Mouse (Mus musculus) forebrain, embryonic 13.5 days (tissue): ENCODE results near the gene Cldn22. TPM values are rescaled to one million over a fixed set of nuclear protein-coding genes. Genes with fewer than 3 reads are reported as not detected.
"Not testable (repeated sequence)": the region's sequence is repeated elsewhere in the genome, so short reads cannot be mapped to it uniquely, and the experiment has no call there.

Source experiments
- ATAC-seq: fragments of 200-750 bp; cut with Nextera tagmentation; 2 replicates; pipeline ENCODE4 v1.8.0; 2017
- H3K27ac ChIP-seq: fragments of 300-500 bp; sonication (generic); 2 replicates; pipeline ENCODE4 v1.5.1; 2015; ENCODE audit warnings: inconsistent platforms, mild to moderate bottlenecking, moderate library complexity
- H3K27me3 ChIP-seq: fragments of 300-500 bp; sonication (generic); 2 replicates; pipeline ENCODE4 v1.6.1; 2015; ENCODE audit warnings: mild to moderate bottlenecking, inconsistent platforms
- H3K36me3 ChIP-seq: fragments of 300-500 bp; sonication (generic); 2 replicates; pipeline ENCODE4 v1.6.1; 2015; ENCODE audit warnings: mild to moderate bottlenecking, inconsistent platforms; ENCODE audit not compliant: poor library complexity, severe bottlenecking
- H3K4me1 ChIP-seq: fragments of 300-500 bp; sonication (generic); 2 replicates; pipeline ENCODE4 v1.6.1; 2015; ENCODE audit warnings: inconsistent platforms
- H3K4me2 ChIP-seq: fragments of 300-500 bp; sonication (generic); 2 replicates; pipeline ENCODE4 v1.6.1; 2015; ENCODE audit warnings: inconsistent platforms, mild to moderate bottlenecking, moderate library complexity
- H3K4me3 ChIP-seq: fragments of 300-500 bp; sonication (generic); 2 replicates; pipeline ENCODE4 v1.5.1; 2015; ENCODE audit warnings: mild to moderate bottlenecking, inconsistent platforms
- H3K9ac ChIP-seq: fragments of 300-500 bp; sonication (generic); 2 replicates; pipeline ENCODE4 v1.6.1; 2015; ENCODE audit warnings: mild to moderate bottlenecking, inconsistent platforms
- H3K9me3 ChIP-seq: fragments of 300-500 bp; sonication (generic); replicated peaks from 2 replicates; pipeline ENCODE4 v1.6.1; 2016; ENCODE audit warnings: inconsistent platforms
- WGBS: fragments of 180-500 bp; shearing (Covaris S2); methylation state at CpG from one replicate; pipeline ENCODE4 v1.1.7; 2015; 5-methylcytosine and 5-hydroxymethylcytosine counted together
- polyA plus RNA-seq: library from polyadenylated mRNA; unstranded; fragments of >200 nt; fragmentation: Nextera tagmentation; extraction: Ambion mirVana; gene quantifications from 2 replicates; pipeline ENCODE4 v1.2.1, GENCODE M21; 2015

Cldn22 gene
- polyA plus RNA-seq, 1 experiment from 2014 or later: not detected

DNA sequence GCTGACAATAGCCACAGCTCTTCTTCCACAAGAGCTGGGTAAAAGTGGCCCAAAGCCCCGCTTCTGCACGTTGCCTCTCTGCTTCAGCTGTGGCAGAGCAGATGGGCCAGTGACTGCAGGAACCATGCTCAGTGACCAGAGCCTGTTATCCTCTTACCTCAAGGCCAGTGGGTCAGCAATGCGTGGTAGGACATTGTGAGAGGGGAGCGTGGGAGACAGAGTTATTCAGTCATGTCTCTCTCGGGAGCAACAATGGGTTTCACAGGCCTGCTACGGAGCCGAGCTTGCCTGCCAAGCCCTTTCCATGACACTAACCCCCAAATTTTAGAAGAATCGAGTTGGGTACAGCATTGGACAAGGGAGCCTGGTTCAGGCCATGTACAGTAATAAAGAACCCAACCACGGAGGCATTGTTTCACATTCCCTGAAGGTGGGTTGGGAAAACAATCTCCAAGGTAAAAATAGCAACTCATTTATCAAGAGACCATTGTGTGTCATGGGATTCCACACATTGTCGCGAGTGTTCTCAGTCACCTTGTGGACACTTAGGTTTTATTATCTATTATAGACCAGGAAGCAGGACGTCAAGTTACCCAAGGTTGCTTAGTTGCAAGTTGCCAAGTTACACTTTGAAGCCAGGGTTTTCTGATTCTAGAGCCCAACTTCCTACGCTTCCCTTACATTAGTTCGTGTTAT lies 14.2 kb upstream of the Cldn22 start:
- Histone ChIP-seq H3K4me2 (no peak overlapping the region), H3K9me3 (no peaks in the 10 kb centered on the region), H3K36me3 (no peaks in the 10 kb centered on the region), H3K27ac (no peak overlapping the region), H3K4me1 (no peaks in the 10 kb centered on the region), H3K9ac (no peak overlapping the region), H3K4me3 (no peak overlapping the region), H3K27me3 (no peaks in the 10 kb centered on the region)
- WGBS: 90% methylated on average over 14 of the region's 14 CpGs
- no peak for ATAC-seq

DNA sequence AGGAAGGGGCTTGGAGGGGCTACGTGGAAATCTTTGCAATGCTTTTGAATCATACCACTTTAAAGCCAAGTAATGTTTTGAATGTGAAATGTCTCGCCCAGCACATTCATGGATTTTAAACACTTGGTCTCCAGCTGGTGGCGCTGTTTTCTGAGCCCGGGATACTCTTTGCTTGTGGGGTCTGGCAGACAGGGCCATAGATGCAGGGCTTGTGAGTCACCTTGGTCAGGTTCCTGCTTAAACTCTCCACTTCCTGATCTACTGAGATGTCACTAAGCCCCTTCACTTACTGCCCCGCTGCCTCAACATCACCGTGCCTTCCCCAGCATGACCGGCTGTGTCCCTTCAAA lies 13.6 kb upstream of the Cldn22 start:
- Histone ChIP-seq H3K27ac (no peak overlapping the region), H3K9ac (no peak overlapping the region), H3K4me1 (no peaks in the 10 kb centered on the region), H3K36me3 (no peaks in the 10 kb centered on the region), H3K4me2 (no peak overlapping the region), H3K4me3 (no peak overlapping the region), H3K9me3 (no peaks in the 10 kb centered on the region), H3K27me3 (no peaks in the 10 kb centered on the region)
- no peak for ATAC-seq
- 79% methylated on average over 7 of the region's 7 CpGs for WGBS

DNA sequence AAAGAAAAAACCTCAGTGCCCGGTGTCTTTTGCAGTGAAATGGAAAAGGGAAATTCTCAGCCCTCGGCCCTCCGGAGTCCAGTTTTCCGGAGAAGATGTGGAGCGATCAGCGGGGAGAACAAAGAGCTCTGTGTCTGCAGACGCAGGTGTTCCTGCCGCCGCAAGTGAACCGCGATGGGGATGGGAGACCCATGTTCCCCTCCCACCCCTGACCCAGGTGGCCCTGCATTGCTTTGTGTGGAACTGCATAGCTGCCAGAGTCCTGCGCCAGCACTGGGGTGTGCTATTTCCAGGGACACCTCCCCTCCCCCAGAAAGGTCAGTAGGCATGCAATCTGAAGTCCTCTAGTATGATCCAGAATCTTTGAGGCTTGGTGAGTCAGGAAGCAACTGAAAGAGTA lies 13.1 kb upstream of the Cldn22 start:
- no peak overlapping the region for H3K27ac ChIP-seq
- 79% methylated on average over 12 of the region's 12 CpGs for WGBS

DNA sequence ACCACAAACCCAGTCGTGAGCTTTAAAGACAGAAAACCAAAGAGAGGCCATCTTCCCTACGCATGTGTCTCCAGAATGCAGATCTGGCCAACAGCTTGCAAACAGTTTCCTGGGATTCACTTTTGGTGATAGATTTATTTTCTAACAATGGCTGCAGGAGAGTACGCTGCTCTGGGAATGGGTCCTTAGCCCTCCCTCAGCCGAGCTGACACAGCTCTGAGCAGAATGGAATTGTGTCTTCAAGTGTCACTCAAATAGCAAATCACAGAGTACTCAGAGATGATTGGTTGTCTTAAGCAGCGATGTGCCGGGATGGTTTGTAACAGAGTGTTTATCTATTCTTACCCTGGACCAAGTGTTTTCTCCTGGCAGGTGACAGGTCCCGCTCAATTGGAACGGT lies 5.2 kb upstream of the Cldn22 start:
- ATAC-seq: no peak
- Histone ChIP-seq H3K4me3 (no peak overlapping the region), H3K27ac (no peak overlapping the region), H3K9me3 (no peaks in the 10 kb centered on the region), H3K4me2 (no peak overlapping the region), H3K27me3 (no peaks in the 10 kb centered on the region), H3K36me3 (no peaks in the 10 kb centered on the region), H3K9ac (no peak overlapping the region), H3K4me1 (peaks cover 5% of the 10 kb centered on the region)
- WGBS: 86% methylated on average over 8 of the region's 8 CpGs

More for the DNA sequence above, 13.1 kb upstream of the Cldn22 start:
- H3K27me3 ChIP-seq: no peaks in the 10 kb centered on the region
- no peaks in the 10 kb centered on the region for H3K4me1 ChIP-seq
- H3K4me3 ChIP-seq: no peak overlapping the region
- no peak overlapping the region for H3K4me2 ChIP-seq
- no peaks in the 10 kb centered on the region for H3K9me3 ChIP-seq
- H3K9ac ChIP-seq: no peak overlapping the region
- no peak for ATAC-seq
- H3K36me3 ChIP-seq: no peaks in the 10 kb centered on the region

DNA sequence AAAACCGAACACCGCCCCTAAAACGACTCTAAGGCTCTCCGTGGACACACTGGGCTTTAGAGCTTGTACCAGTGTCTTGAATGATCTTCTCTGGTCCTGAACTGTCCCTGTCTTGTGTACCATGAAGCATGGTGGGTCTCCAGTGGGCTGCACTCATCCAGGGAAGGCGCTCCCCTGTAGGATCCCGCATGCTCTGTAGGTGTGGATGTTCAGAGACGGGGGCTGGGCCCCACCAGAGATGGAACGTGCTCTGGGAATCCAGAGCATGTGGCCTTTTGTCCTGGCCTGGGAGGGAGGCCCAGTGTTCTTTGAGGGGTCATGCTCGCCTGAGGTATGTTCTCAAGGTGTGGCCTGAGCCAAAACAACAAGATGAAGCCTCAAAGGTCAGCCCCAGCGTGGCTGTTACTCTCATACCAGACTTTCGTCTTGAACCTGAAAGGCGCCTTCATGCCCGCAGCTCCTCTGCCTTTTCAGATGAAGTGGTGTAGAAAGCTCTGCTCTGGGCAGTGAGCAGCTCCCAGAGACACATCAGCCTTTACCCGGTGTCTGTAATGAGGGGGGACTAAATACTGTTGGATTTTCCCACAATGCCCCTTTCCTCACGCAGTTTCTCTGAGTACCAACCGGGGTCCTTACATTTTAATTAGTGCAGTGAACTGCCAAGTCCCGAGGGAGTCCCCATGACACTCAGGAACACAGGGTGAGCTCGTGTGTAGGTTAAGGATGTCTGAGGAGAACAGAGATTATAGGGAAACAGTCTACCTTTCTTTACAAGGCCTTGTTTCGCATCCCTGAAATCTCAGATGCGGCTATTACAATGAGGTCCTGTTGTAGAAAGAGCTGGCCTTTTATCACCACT lies 3.1 kb upstream of the Cldn22 start:
- 78% methylated on average over 20 of the region's 20 CpGs for WGBS
- H3K4me1 ChIP-seq: peaks cover 13% of the 10 kb centered on the region
- no peak for ATAC-seq
- H3K36me3 ChIP-seq: no peaks in the 10 kb centered on the region
- no peak overlapping the region for H3K4me3 ChIP-seq
- no peak overlapping the region for H3K9ac ChIP-seq
- H3K9me3 ChIP-seq: no peaks in the 10 kb centered on the region
- H3K27me3 ChIP-seq: no peaks in the 10 kb centered on the region
- no peak overlapping the region for H3K27ac ChIP-seq
- no peak overlapping the region for H3K4me2 ChIP-seq

DNA sequence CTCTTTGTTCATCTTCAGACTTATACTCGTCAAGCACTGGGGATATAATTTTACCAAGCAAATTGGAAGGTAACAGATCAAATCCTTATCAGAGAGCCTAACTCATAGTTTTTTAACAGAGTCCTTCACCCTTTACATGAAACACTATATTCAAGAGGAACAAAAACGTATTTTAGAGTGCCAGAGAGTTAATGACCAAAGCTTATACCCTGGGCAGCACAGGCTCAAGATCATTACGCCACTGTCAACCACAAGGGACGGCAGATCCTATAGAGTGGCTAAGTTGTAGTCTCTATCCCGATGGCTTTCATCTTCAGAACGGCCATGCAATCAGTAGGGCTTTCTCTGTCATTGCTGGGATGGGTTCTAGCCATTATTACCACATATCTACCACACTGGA lies 2.4 kb upstream of the Cldn22 start, which contains the start of gene Cldn24:
Gene Cldn24 (plus strand): TSS at position 301 of the 400 bp plus-strand sequence.
- H3K4me3 ChIP-seq: no peak within 1 kb of the TSS
- no peak within 1 kb of the TSS for H3K9ac ChIP-seq
- no peak for ATAC-seq
- WGBS: 81% methylated on average over 6 of the region's 6 CpGs
- no peak within 1 kb of the TSS for H3K4me2 ChIP-seq
- no peaks in the 10 kb centered on the region for H3K27me3 ChIP-seq
- H3K27ac ChIP-seq: no peak within 1 kb of the TSS
- H3K9me3 ChIP-seq: no peaks in the 10 kb centered on the region
- H3K36me3 ChIP-seq: no peaks in the 10 kb centered on the region
- H3K4me1 ChIP-seq: peaks cover 13% of the 10 kb centered on the region

DNA sequence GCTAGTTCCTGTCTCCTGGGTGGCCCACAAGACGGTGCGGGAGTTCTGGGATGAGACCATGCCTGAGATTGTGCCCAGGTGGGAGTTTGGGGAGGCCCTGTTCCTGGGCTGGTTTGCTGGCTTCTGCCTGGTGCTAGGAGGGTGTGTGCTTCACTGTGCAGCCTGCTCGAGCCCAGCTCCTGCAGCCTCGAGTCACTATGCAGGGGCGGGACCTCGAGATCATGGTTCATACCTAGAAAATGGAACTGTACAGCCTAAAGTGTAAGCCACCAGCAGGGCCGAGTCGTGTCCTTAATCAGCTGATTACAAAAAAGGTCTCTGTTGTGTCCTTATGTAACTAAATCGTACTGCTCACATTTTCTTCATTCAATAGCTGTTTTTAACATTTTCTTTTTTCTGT lies 1.7 kb upstream of the Cldn22 start:
- H3K4me2 ChIP-seq, H3K9me3 ChIP-seq, H3K27ac ChIP-seq, H3K36me3 ChIP-seq, H3K4me3 ChIP-seq, H3K9ac ChIP-seq, ATAC-seq, H3K27me3 ChIP-seq: not testable (repeated sequence)
- peaks cover 13% of the 10 kb centered on the region for H3K4me1 ChIP-seq
- 91% methylated on average over 7 of the region's 9 CpGs for WGBS

DNA sequence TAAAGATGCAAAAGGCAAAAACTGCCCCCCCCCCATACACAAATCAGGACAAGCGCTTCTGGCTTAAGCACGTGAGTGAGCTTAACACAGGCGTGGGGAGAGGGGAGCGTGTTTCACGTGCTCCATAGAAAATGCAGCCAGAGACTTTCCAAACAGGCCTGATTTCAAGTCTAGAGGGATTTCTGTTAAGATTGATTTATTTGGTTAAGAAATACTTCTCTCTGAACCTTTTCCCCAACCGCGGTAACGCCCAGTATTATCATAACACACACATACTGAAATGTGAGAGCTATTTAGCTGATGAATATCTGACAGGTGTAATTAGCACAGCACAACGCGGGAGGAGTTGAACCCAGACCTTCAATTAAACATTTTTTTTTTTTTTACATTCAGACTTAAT lies 505 bp upstream of the Cldn22 start:
- Histone ChIP-seq H3K27me3 (no peaks in the 10 kb centered on the region), H3K9ac (no peak overlapping the region), H3K4me2 (no peak overlapping the region), H3K4me3 (no peak overlapping the region), H3K36me3 (no peaks in the 10 kb centered on the region), H3K27ac (no peak overlapping the region), H3K9me3 (no peaks in the 10 kb centered on the region), H3K4me1 (peaks cover 13% of the 10 kb centered on the region)
- ATAC-seq: no peak
- WGBS: 28% methylated on average over 10 of the region's 10 CpGs

DNA sequence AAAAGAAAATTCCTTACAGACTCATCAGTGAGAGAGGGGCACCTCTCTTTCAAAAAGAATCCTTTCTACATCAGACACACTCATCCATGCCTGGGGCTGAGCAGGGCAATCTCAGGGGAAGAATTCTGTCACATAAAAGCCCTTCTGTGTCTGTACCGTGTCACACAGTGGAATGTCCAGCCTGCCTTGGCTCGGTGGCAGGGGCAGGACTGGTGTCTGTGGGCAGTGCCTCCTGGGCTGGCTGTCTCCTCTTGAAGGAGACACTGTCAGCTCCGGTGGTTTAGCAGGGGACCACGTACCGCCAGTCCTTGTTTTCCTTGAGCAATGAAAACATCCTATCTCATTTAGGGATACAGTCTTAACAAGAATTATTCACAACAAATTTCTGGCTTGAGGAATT lies 1.3 kb downstream of the Cldn22 start:
- Histone ChIP-seq H3K27me3 (no peaks in the 10 kb centered on the region), H3K36me3 (no peaks in the 10 kb centered on the region), H3K27ac (no peak overlapping the region), H3K9ac (no peak overlapping the region), H3K9me3 (no peaks in the 10 kb centered on the region), H3K4me1 (peaks cover 13% of the 10 kb centered on the region), H3K4me2 (no peak overlapping the region), H3K4me3 (no peak overlapping the region)
- ATAC-seq: no peak
- 40% methylated on average over 5 of the region's 5 CpGs for WGBS

DNA sequence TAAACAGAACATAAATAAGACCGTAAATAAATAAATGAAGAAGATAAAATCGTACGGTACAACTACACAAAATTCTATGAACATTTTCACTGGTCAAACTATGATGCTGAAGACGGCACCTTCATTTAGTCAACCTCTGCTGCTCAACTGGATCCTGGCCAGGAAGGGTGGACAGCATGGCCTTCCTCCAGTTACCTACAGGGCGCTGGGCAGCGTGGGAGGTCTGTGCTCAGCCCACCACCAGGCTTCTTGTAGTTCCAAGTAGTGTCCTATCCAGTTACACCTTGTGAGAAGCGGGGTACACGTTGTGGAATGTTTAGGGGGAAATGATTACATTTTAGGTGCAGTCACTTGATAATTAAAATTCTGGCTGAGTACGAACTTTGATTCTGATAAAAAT lies 2.6 kb downstream of the Cldn22 start:
- no peak overlapping the region for H3K4me2 ChIP-seq
- no peak overlapping the region for H3K4me3 ChIP-seq
- H3K36me3 ChIP-seq: peaks cover 8% of the 10 kb centered on the region; the same call in 1 of the 2 replicates
- no peaks in the 10 kb centered on the region for H3K27me3 ChIP-seq
- ATAC-seq: no peak
- no peak overlapping the region for H3K27ac ChIP-seq
- no peaks in the 10 kb centered on the region for H3K9me3 ChIP-seq
- H3K9ac ChIP-seq: no peak overlapping the region
- H3K4me1 ChIP-seq: peaks cover 13% of the 10 kb centered on the region
- 92% methylated on average over 9 of the region's 9 CpGs for WGBS

DNA sequence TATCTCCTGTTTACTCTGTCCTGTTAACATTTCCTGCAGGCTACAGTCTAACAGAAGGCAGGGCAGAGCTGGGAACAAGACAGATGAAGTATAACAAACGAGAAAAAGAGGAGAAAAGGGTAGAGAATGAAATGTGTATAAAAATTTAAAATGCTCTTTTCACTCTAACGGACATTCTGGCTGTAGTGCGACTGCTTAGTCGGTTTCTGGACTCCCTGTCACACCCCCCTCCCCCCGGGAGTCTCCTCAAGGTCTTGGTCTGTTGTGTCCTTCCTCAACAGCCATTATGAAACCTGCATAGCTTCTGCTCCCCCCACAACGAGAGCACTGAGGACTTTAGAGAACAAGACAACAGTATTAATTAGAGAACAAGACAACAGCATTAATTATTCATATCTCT lies 8.3 kb downstream of the Cldn22 start:
- peaks cover 8% of the 10 kb centered on the region; the same call in 1 of the 2 replicates for H3K36me3 ChIP-seq
- H3K9ac ChIP-seq: no peak overlapping the region
- H3K27me3 ChIP-seq: no peaks in the 10 kb centered on the region
- no peak overlapping the region for H3K4me3 ChIP-seq
- H3K9me3 ChIP-seq: no peaks in the 10 kb centered on the region
- H3K4me1 ChIP-seq: no peaks in the 10 kb centered on the region
- H3K27ac ChIP-seq: no peak overlapping the region
- WGBS: 78% methylated on average over 6 of the region's 6 CpGs
- no peak overlapping the region for H3K4me2 ChIP-seq
- no peak for ATAC-seq

DNA sequence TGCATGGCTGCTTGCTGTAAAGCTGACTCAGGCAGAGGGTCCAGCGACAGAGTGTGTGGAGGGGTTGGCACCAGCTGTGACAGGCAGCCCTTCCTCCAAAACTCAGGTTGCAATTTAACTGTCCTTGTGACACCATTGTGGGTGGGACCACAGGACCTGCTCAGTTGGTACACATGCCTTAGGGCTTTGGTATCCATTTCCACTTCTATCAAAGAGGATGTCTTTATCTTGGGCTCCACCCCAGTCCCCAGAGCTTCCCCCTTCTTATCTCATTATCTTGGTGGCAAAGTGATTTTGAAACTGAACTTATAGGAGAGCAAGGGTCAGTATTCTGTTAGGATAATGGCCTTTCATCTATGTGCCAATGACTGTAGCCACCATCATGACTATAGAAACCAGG lies 9.7 kb downstream of the Cldn22 start:
- Histone ChIP-seq H3K4me2 (no peak overlapping the region), H3K9ac (no peak overlapping the region), H3K27ac (no peak overlapping the region), H3K9me3 (no peaks in the 10 kb centered on the region), H3K27me3 (no peaks in the 10 kb centered on the region), H3K4me3 (no peak overlapping the region), H3K4me1 (no peaks in the 10 kb centered on the region), H3K36me3 (peaks cover 9% of the 10 kb centered on the region)
- no peak for ATAC-seq
- 64% methylated on average over 1 of the region's 1 CpGs for WGBS
